Mouse (Mus musculus): ENCODE data around the gene Rsph9. TPM values are rescaled to one million over a fixed set of nuclear protein-coding genes. Genes with fewer than 3 reads are reported as not detected.

The Rsph9 gene
- polyA plus RNA-seq, 1 experiment from 2014 or later: 1.1 TPM

GRCm38 (mm10) chr17:46101906-46102305 is 42.1 kb downstream of the Rsph9 start:
- 73% methylated on average over 9 of the region's 9 CpGs for WGBS (ENCODE audit: insufficient replicate concordance)
- Histone ChIP-seq H3K36me3 (ENCODE audit: control insufficient read depth, insufficient read depth) (no peaks in the 10 kb centered on the region), H3K27me3 (ENCODE audit: control insufficient read depth, insufficient read depth, low read depth, low read length) (no peaks in the 10 kb centered on the region; the same call in 1 of the 2 replicates), H3K4me1 (ENCODE audit: control insufficient read depth, low read depth, low read length) (no peaks in the 10 kb centered on the region), H3K27ac (ENCODE audit: low read length) (no peak overlapping the region), H3K4me2 (ENCODE audit: low read depth, low read length) (no peak overlapping the region), H3K9ac (ENCODE audit: low read depth, low read length) (no peak overlapping the region), H3K4me3 (ENCODE audit: low read depth, low read length) (no peak overlapping the region), H3K9me3 (replicated peaks; ENCODE audit: control insufficient read depth, low read length) (no peaks in the 10 kb centered on the region)
- ATAC-seq (ENCODE audit: low read depth): no peak

GRCm38 (mm10) chr17:46098525-46098924 is 45.5 kb downstream of the Rsph9 start:
- Histone ChIP-seq H3K4me2 (ENCODE audit: low read depth, low read length) (no peak overlapping the region), H3K36me3 (ENCODE audit: control insufficient read depth, insufficient read depth) (no peaks in the 10 kb centered on the region), H3K9ac (ENCODE audit: low read depth, low read length) (no peak overlapping the region), H3K27me3 (ENCODE audit: control insufficient read depth, insufficient read depth, low read depth, low read length) (no peaks in the 10 kb centered on the region), H3K27ac (ENCODE audit: low read length) (no peak overlapping the region), H3K4me3 (ENCODE audit: low read depth, low read length) (no peak overlapping the region), H3K9me3 (replicated peaks; ENCODE audit: control insufficient read depth, low read length) (no peaks in the 10 kb centered on the region), H3K4me1 (ENCODE audit: control insufficient read depth, low read depth, low read length) (no peaks in the 10 kb centered on the region)
- WGBS (ENCODE audit: insufficient replicate concordance): 53% methylated on average over 8 of the region's 8 CpGs
- peak; percentile 30; the same call in 1 of the 2 replicates for ATAC-seq (ENCODE audit: low read depth)

- Histone ChIP-seq H3K4me2 (ENCODE audit: low read depth, low read length) (no peak overlapping the region), H3K4me3 (ENCODE audit: low read depth, low read length) (no peak overlapping the region), H3K4me1 (ENCODE audit: control insufficient read depth, low read depth, low read length) (no peaks in the 10 kb centered on the region), H3K27me3 (ENCODE audit: control insufficient read depth, insufficient read depth, low read depth, low read length) (no peaks in the 10 kb centered on the region), H3K9ac (ENCODE audit: low read depth, low read length) (no peak overlapping the region), H3K9me3 (replicated peaks; ENCODE audit: control insufficient read depth, low read length) (no peaks in the 10 kb centered on the region), H3K36me3 (ENCODE audit: control insufficient read depth, insufficient read depth) (no peaks in the 10 kb centered on the region), H3K27ac (ENCODE audit: low read length) (no peak overlapping the region)
- 73% methylated on average over 14 of the region's 14 CpGs for WGBS (ENCODE audit: insufficient replicate concordance)
- no peak for ATAC-seq (ENCODE audit: low read depth)
Observed at GRCm38 (mm10) chr17:46091899-46092298, 52.1 kb downstream of the Rsph9 start.

- H3K9ac ChIP-seq (ENCODE audit: low read depth, low read length): no peak overlapping the region
- no peak for ATAC-seq (ENCODE audit: low read depth)
- H3K4me2 ChIP-seq (ENCODE audit: low read depth, low read length): no peak overlapping the region
- H3K4me1 ChIP-seq (ENCODE audit: control insufficient read depth, low read depth, low read length): no peaks in the 10 kb centered on the region
- no peak overlapping the region for H3K27ac ChIP-seq (ENCODE audit: low read length)
- no peaks in the 10 kb centered on the region for H3K9me3 ChIP-seq (replicated peaks; ENCODE audit: control insufficient read depth, low read length)
- no peak overlapping the region for H3K4me3 ChIP-seq (ENCODE audit: low read depth, low read length)
- 54% methylated on average over 1 of the region's 1 CpGs for WGBS (ENCODE audit: insufficient replicate concordance)
- H3K27me3 ChIP-seq (ENCODE audit: control insufficient read depth, insufficient read depth, low read depth, low read length): no peaks in the 10 kb centered on the region
- no peaks in the 10 kb centered on the region for H3K36me3 ChIP-seq (ENCODE audit: control insufficient read depth, insufficient read depth)
Observed at GRCm38 (mm10) chr17:46091351-46091750, 52.7 kb downstream of the Rsph9 start.

- 40% methylated on average over 17 of the region's 17 CpGs for WGBS (ENCODE audit: insufficient replicate concordance)
Observed at GRCm38 (mm10) chr17:46086341-46086870, 57.6 kb downstream of the Rsph9 start.

GRCm38 (mm10) chr17:46084091-46084501 is 59.9 kb downstream of the Rsph9 start:
- Histone ChIP-seq H3K27me3 (ENCODE audit: control insufficient read depth, insufficient read depth, low read depth, low read length) (no peaks in the 10 kb centered on the region), H3K36me3 (ENCODE audit: control insufficient read depth, insufficient read depth) (no peaks in the 10 kb centered on the region), H3K4me3 (ENCODE audit: low read depth, low read length) (no peak overlapping the region), H3K4me1 (ENCODE audit: control insufficient read depth, low read depth, low read length) (no peaks in the 10 kb centered on the region; the same call in 1 of the 2 replicates), H3K27ac (ENCODE audit: low read length) (no peak overlapping the region), H3K4me2 (ENCODE audit: low read depth, low read length) (peak overlapping the region; percentile 22; the same call in 1 of the 2 replicates), H3K9me3 (replicated peaks; ENCODE audit: control insufficient read depth, low read length) (peaks cover under 1% of the 10 kb centered on the region; the same call in 1 of the 2 replicates), H3K9ac (ENCODE audit: low read depth, low read length) (no peak overlapping the region)
- WGBS (ENCODE audit: insufficient replicate concordance): 8% methylated on average over 10 of the region's 10 CpGs
- peak; percentile 54 for ATAC-seq (ENCODE audit: low read depth)

More at GRCm38 (mm10) chr17:46086341-46086870, 57.6 kb downstream of the Rsph9 start:
- ATAC-seq (ENCODE audit: low read depth): no peak
- Histone ChIP-seq H3K36me3 (ENCODE audit: control insufficient read depth, insufficient read depth) (no peaks in the 10 kb centered on the region), H3K27ac (ENCODE audit: low read length) (no peak overlapping the region), H3K27me3 (ENCODE audit: control insufficient read depth, insufficient read depth, low read depth, low read length) (no peaks in the 10 kb centered on the region), H3K4me3 (ENCODE audit: low read depth, low read length) (no peak overlapping the region), H3K4me1 (ENCODE audit: control insufficient read depth, low read depth, low read length) (no peaks in the 10 kb centered on the region; the same call in 1 of the 2 replicates), H3K9ac (ENCODE audit: low read depth, low read length) (no peak overlapping the region), H3K9me3 (replicated peaks; ENCODE audit: control insufficient read depth, low read length) (no peaks in the 10 kb centered on the region), H3K4me2 (ENCODE audit: low read depth, low read length) (no peak overlapping the region)

GRCm38 (mm10) chr17:46083381-46083780 is 60.6 kb downstream of the Rsph9 start:
- no peak overlapping the region for H3K4me3 ChIP-seq (ENCODE audit: low read depth, low read length)
- H3K27me3 ChIP-seq (ENCODE audit: control insufficient read depth, insufficient read depth, low read depth, low read length): no peaks in the 10 kb centered on the region
- no peak overlapping the region for H3K9ac ChIP-seq (ENCODE audit: low read depth, low read length)
- no peak for ATAC-seq (ENCODE audit: low read depth)
- no peaks in the 10 kb centered on the region for H3K36me3 ChIP-seq (ENCODE audit: control insufficient read depth, insufficient read depth)
- no peak overlapping the region for H3K4me2 ChIP-seq (ENCODE audit: low read depth, low read length)
- H3K9me3 ChIP-seq (replicated peaks; ENCODE audit: control insufficient read depth, low read length): peaks cover 3% of the 10 kb centered on the region; the same call in 1 of the 2 replicates
- H3K4me1 ChIP-seq (ENCODE audit: control insufficient read depth, low read depth, low read length): no peaks in the 10 kb centered on the region; the same call in 1 of the 2 replicates
- WGBS (ENCODE audit: insufficient replicate concordance): 50% methylated on average over 3 of the region's 3 CpGs
- no peak overlapping the region for H3K27ac ChIP-seq (ENCODE audit: low read length)

GRCm38 (mm10) chr17:46081657-46082056 is 62.4 kb downstream of the Rsph9 start:
- 52% methylated on average over 7 of the region's 7 CpGs for WGBS (ENCODE audit: insufficient replicate concordance)
- no peak overlapping the region for H3K27ac ChIP-seq (ENCODE audit: low read length)
- H3K4me3 ChIP-seq (ENCODE audit: low read depth, low read length): no peak overlapping the region
- no peaks in the 10 kb centered on the region for H3K36me3 ChIP-seq (ENCODE audit: control insufficient read depth, insufficient read depth)
- H3K4me2 ChIP-seq (ENCODE audit: low read depth, low read length): no peak overlapping the region
- ATAC-seq (ENCODE audit: low read depth): no peak
- H3K9ac ChIP-seq (ENCODE audit: low read depth, low read length): no peak overlapping the region
- no peaks in the 10 kb centered on the region; the same call in 1 of the 2 replicates for H3K4me1 ChIP-seq (ENCODE audit: control insufficient read depth, low read depth, low read length)
- H3K9me3 ChIP-seq (replicated peaks; ENCODE audit: control insufficient read depth, low read length): peaks cover 3% of the 10 kb centered on the region; the same call in 1 of the 2 replicates
- no peaks in the 10 kb centered on the region for H3K27me3 ChIP-seq (ENCODE audit: control insufficient read depth, insufficient read depth, low read depth, low read length)

- no peak overlapping the region for H3K4me2 ChIP-seq (ENCODE audit: low read depth, low read length)
- no peak for ATAC-seq (ENCODE audit: low read depth)
- no peak overlapping the region for H3K9ac ChIP-seq (ENCODE audit: low read depth, low read length)
- no peaks in the 10 kb centered on the region for H3K27me3 ChIP-seq (ENCODE audit: control insufficient read depth, insufficient read depth, low read depth, low read length)
- peaks cover 3% of the 10 kb centered on the region; the same call in 1 of the 2 replicates for H3K9me3 ChIP-seq (replicated peaks; ENCODE audit: control insufficient read depth, low read length)
- no peaks in the 10 kb centered on the region for H3K36me3 ChIP-seq (ENCODE audit: control insufficient read depth, insufficient read depth)
- H3K27ac ChIP-seq (ENCODE audit: low read length): no peak overlapping the region
- no peaks in the 10 kb centered on the region; the same call in 1 of the 2 replicates for H3K4me1 ChIP-seq (ENCODE audit: control insufficient read depth, low read depth, low read length)
- WGBS (ENCODE audit: insufficient replicate concordance): 35% methylated on average over 5 of the region's 5 CpGs
- H3K4me3 ChIP-seq (ENCODE audit: low read depth, low read length): no peak overlapping the region
Observed at GRCm38 (mm10) chr17:46081042-46081441, 63.0 kb downstream of the Rsph9 start.
